Mouse (Mus musculus) mouse trophoblast stem cell (cell line): ENCODE data around the gene Col13a1.

Source experiments
- in situ Hi-C, 2 experiments: fragments of 300-500 bp; cut with MseI, MboI; formaldehyde crosslinking; loops; 2 replicates in 1 of 2; 3 replicates in 1 of 2; pipeline ENCODE4 v1.15.1; 2025

Col13a1 gene

GRCm38 (mm10) chr10:61978866-61979340 is at the start of gene Col13a1:
TSS of gene Col13a1 (minus strand) at chr10:61979108.
- in situ Hi-C loops, result no loop called here

GRCm38 (mm10) chr10:62027699-62028098 is 48.8 kb upstream of the Col13a1 start:
- in situ Hi-C loops, result no loop called here

- in situ Hi-C loops, result no loop called here
Measured at GRCm38 (mm10) chr10:62023821-62024551, 45.1 kb upstream of the Col13a1 start.

- in situ Hi-C loops, result no loop called here
Measured at GRCm38 (mm10) chr10:62020068-62020620, 41.2 kb upstream of the Col13a1 start.

- in situ Hi-C loops, result no loop called here
Measured at GRCm38 (mm10) chr10:62019386-62020067, 40.6 kb upstream of the Col13a1 start.

GRCm38 (mm10) chr10:62016947-62017346 is 38.0 kb upstream of the Col13a1 start:
- in situ Hi-C loops, result no loop called here

GRCm38 (mm10) chr10:62013190-62013589 is 34.3 kb upstream of the Col13a1 start:
- in situ Hi-C loops, result no loop called here

- in situ Hi-C loops, result no loop called here
Measured at GRCm38 (mm10) chr10:62012371-62012770, 33.5 kb upstream of the Col13a1 start.

GRCm38 (mm10) chr10:62009981-62010500 is 31.1 kb upstream of the Col13a1 start:
- in situ Hi-C loops, result no loop called here

GRCm38 (mm10) chr10:62007958-62008357 is 29.1 kb upstream of the Col13a1 start:
- in situ Hi-C loops, result no loop called here

GRCm38 (mm10) chr10:62006371-62006770 is 27.5 kb upstream of the Col13a1 start:
- in situ Hi-C loops, result no loop called here

- in situ Hi-C loops, result no loop called here
Measured at GRCm38 (mm10) chr10:62000216-62000615, 21.3 kb upstream of the Col13a1 start.

GRCm38 (mm10) chr10:61999766-62000165 is 20.9 kb upstream of the Col13a1 start:
- in situ Hi-C loops, result no loop called here

GRCm38 (mm10) chr10:61991481-61992424 is 12.8 kb upstream of the Col13a1 start:
- in situ Hi-C loops, result no loop called here

GRCm38 (mm10) chr10:61980424-61980823 is 1.5 kb upstream of the Col13a1 start:
- in situ Hi-C loops, result loop anchor here (5.0 kb wide), 1 partner anchor 122 kb away; no protein-coding TSS in a partner anchor

- in situ Hi-C loops, result no loop called here
Measured at GRCm38 (mm10) chr10:61978112-61978865, 619 bp downstream of the Col13a1 start.

- in situ Hi-C loops, result no loop called here
Measured at GRCm38 (mm10) chr10:61977392-61978096, 1.4 kb downstream of the Col13a1 start.

GRCm38 (mm10) chr10:61976987-61977386 is 1.9 kb downstream of the Col13a1 start:
- in situ Hi-C loops, result no loop called here

GRCm38 (mm10) chr10:61974581-61974980 is 4.3 kb downstream of the Col13a1 start:
- in situ Hi-C loops, result no loop called here

GRCm38 (mm10) chr10:61972041-61972440 is 6.9 kb downstream of the Col13a1 start:
- in situ Hi-C loops, result no loop called here
